Mouse (Mus musculus) CH12.LX (cell line): ENCODE data around the gene Itpr2.
A peak's percentile ranks its signal among the peaks of the same experiment; 100 is the strongest.

Experiments used
- CTCF ChIP-seq, 2 experiments: IDR thresholded peaks in 1 of 2; conservative IDR thresholded peaks in 1 of 2; 2 replicates each; pipeline ENCODE4 v1.5.1; 2011 to 2012; ENCODE audit warnings: low read depth in 2 of 2, low read length in 2 of 2, improper control_type of control experiment in 1 of 2, inconsistent platforms in 1 of 2, mild to moderate bottlenecking in 1 of 2, moderate library complexity in 1 of 2
- ETS1 ChIP-seq: conservative IDR thresholded peaks from 2 replicates; pipeline ENCODE4 v1.6.1; 2012; ENCODE audit warnings: low read depth, mild to moderate bottlenecking, inconsistent platforms, low read length, improper control_type of control experiment, moderate library complexity
- MYC ChIP-seq: IDR thresholded peaks from 2 replicates; pipeline ENCODE4 v1.6.1; 2011; ENCODE audit warnings: low read depth, mild to moderate bottlenecking, improper control_type of control experiment, low read length
- NELFE ChIP-seq: IDR thresholded peaks from 2 replicates; pipeline ENCODE4 v1.6.1; 2011; ENCODE audit warnings: low read depth, low read length, improper control_type of control experiment
- POLR2A ChIP-seq: IDR thresholded peaks from 2 replicates; pipeline ENCODE4 v1.6.1; 2011; ENCODE audit warnings: low read depth, mild to moderate bottlenecking, improper control_type of control experiment, low read length
- POLR2AphosphoS2 ChIP-seq: IDR thresholded peaks from 2 replicates; pipeline ENCODE4 v1.6.1; 2011; ENCODE audit warnings: low read depth, low read length, improper control_type of control experiment
- SMC3 ChIP-seq: IDR thresholded peaks from 2 replicates; pipeline ENCODE4 v1.6.1; 2011; ENCODE audit warnings: low read depth, low read length, improper control_type of control experiment
- TBP ChIP-seq: conservative IDR thresholded peaks from 2 replicates; pipeline ENCODE4 v1.6.1; 2011; ENCODE audit warnings: low read depth, low read length, improper control_type of control experiment
- USF2 ChIP-seq: conservative IDR thresholded peaks from 2 replicates; pipeline ENCODE4 v1.6.1; 2011; ENCODE audit warnings: low read depth, low read length, improper control_type of control experiment

- TF ChIP-seq POLR2AphosphoS2 (no peak), CTCF (conservative IDR thresholded peaks at IDR 0.05 in 1 of 2, IDR thresholded peaks at IDR 0.05 in 1 of 2; ENCODE audit: low read depth in 2 of 2, low read length in 2 of 2) (peak in 1 of 2 experiments; percentile 27; a peak in 2 of 4 replicates), MYC (no peak), USF2 (no peak), NELFE (no peak), POLR2A (no peak), ETS1 (no peak), SMC3 (peak; percentile 15; the same call in 1 of the 2 replicates), TBP (no peak)
These were observed 243.8 kb downstream of the Itpr2 start for GRCm38 (mm10) chr6:146258261-146258660.
